Mouse (Mus musculus) forebrain, embryonic 15.5 days (tissue): ENCODE results near the gene Plcl1. TPM values are rescaled to one million over a fixed set of nuclear protein-coding genes. Genes with fewer than 3 reads are reported as not detected.

ENCODE experiments used
- ATAC-seq: fragments of 200-750 bp; cut with Nextera tagmentation; replicated peaks from 2 replicates; pipeline ENCODE4 v1.8.0; 2017; ENCODE audit warnings: mild to moderate bottlenecking, moderate TSS enrichment, moderate library complexity
- H3K27ac ChIP-seq: fragments of 300-500 bp; sonication (generic); replicated peaks from 2 replicates; pipeline ENCODE4 v1.5.1; 2015; ENCODE audit warnings: mild to moderate bottlenecking, inconsistent platforms
- H3K27me3 ChIP-seq: fragments of 300-500 bp; sonication (generic); 2 replicates; pipeline ENCODE4 v1.6.1; 2015; ENCODE audit warnings: inconsistent platforms
- H3K36me3 ChIP-seq: fragments of 300-500 bp; sonication (generic); 2 replicates; pipeline ENCODE4 v1.6.1; 2015; ENCODE audit warnings: mild to moderate bottlenecking, inconsistent platforms
- H3K4me1 ChIP-seq: fragments of 300-500 bp; sonication (generic); 2 replicates; pipeline ENCODE4 v1.6.1; 2015; ENCODE audit warnings: inconsistent platforms
- H3K4me2 ChIP-seq: fragments of 300-500 bp; sonication (generic); replicated peaks from 2 replicates; pipeline ENCODE4 v1.6.1; 2015; ENCODE audit warnings: mild to moderate bottlenecking, inconsistent platforms
- H3K4me3 ChIP-seq: fragments of 300-500 bp; sonication (generic); 2 replicates; pipeline ENCODE4 v1.5.1; 2015; ENCODE audit warnings: mild to moderate bottlenecking, inconsistent platforms
- H3K9ac ChIP-seq: fragments of 300-500 bp; sonication (generic); replicated peaks from 2 replicates; pipeline ENCODE4 v1.6.1; 2015; ENCODE audit warnings: mild to moderate bottlenecking, inconsistent platforms
- H3K9me3 ChIP-seq: fragments of 300-500 bp; sonication (generic); 2 replicates; pipeline ENCODE4 v1.6.1; 2016; ENCODE audit warnings: inconsistent platforms
- WGBS: fragments of 180-500 bp; shearing (Covaris S2); methylation state at CpG from one replicate; pipeline ENCODE4 v1.1.7; 2015; ENCODE audit warnings: mixed read lengths; 5-methylcytosine and 5-hydroxymethylcytosine counted together
- polyA plus RNA-seq: library from polyadenylated mRNA; unstranded; fragments of >200 nt; fragmentation: Nextera tagmentation; extraction: Ambion mirVana; gene quantifications from 2 replicates; pipeline ENCODE4 v1.2.1, GENCODE M21; 2015

Gene Plcl1
- polyA plus RNA-seq, 1 experiment from 2014 or later, result 5.8 TPM

DNA sequence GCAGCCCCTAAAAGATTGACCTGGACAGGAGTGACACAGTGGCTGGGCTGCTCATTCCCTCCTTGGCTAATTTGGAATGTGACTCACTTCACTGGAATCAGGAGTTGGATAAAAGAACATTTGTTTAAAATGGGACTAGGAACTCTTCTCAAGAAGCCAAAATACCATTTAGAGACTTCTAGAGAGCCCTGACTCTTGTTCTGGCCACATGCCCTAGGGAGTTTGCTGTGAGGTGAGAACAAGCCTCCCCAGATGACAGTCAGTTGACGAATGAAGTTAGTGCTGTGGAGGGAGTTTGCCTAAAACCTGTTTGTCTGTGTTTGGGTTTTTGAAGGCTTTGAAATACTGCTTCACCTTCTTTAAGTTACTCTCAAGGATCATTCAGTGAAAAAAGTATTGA lies 128.1 kb downstream of the Plcl1 start:
- ATAC-seq, result no peak
- WGBS, result 83% methylated on average over 1 of the region's 1 CpGs

DNA sequence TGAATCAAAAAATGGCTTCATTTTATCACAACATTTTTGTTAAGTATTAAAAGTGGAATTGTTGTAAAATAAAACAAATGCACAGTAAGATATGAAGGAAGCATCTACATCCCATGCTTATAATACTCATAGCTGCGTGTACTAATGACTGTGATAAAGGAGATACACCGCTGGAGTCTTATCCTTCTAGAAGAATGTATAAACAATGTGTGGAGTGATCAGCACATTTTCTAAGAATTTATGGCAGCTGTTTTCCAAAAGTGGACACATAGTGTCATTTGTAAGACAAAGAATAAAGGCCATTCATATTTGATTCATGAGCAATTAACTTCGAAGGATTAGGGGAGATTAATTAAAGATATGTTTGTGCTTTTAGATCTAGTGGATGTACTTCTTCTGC lies 148.7 kb downstream of the Plcl1 start:
- H3K36me3 ChIP-seq, result no peaks in the 10 kb centered on the region
- no peaks in the 10 kb centered on the region for H3K27me3 ChIP-seq
- H3K9me3 ChIP-seq, result no peaks in the 10 kb centered on the region
- WGBS, result 79% methylated on average over 3 of the region's 3 CpGs
- no peak for ATAC-seq
- no peak overlapping the region for H3K4me2 ChIP-seq
- no peak overlapping the region for H3K4me3 ChIP-seq
- 0 out of 2 replicates have a peak, but pooled peaks cover 5% of the 10 kb centered on the region for H3K4me1 ChIP-seq
- H3K9ac ChIP-seq, result no peak overlapping the region
- H3K27ac ChIP-seq, result no peak overlapping the region

More for the DNA sequence above, 128.1 kb downstream of the Plcl1 start:
- no peak overlapping the region for H3K4me3 ChIP-seq
- H3K4me1 ChIP-seq, result peaks cover 7% of the 10 kb centered on the region
- no peak overlapping the region for H3K27ac ChIP-seq
- H3K9me3 ChIP-seq, result no peaks in the 10 kb centered on the region
- H3K4me2 ChIP-seq, result no peak overlapping the region
- no peaks in the 10 kb centered on the region for H3K36me3 ChIP-seq
- H3K27me3 ChIP-seq, result no peaks in the 10 kb centered on the region
- no peak overlapping the region for H3K9ac ChIP-seq

GRCm38 (mm10) chr1:55557960-55558359 lies 152.2 kb downstream of the Plcl1 start:
- H3K9me3 ChIP-seq, result no peaks in the 10 kb centered on the region
- H3K36me3 ChIP-seq, result no peaks in the 10 kb centered on the region
- no peaks in the 10 kb centered on the region for H3K27me3 ChIP-seq
- H3K4me3 ChIP-seq, result no peak overlapping the region
- no peak overlapping the region for H3K4me2 ChIP-seq
- no peak for ATAC-seq
- no peak overlapping the region for H3K27ac ChIP-seq
- 0 out of 2 replicates have a peak, but pooled peaks cover 10% of the 10 kb centered on the region for H3K4me1 ChIP-seq
- 84% methylated on average over 7 of the region's 7 CpGs for WGBS
- H3K9ac ChIP-seq, result no peak overlapping the region

- H3K9ac ChIP-seq, result no peak overlapping the region
- no peaks in the 10 kb centered on the region for H3K27me3 ChIP-seq
- H3K4me2 ChIP-seq, result no peak overlapping the region
- WGBS, result 84% methylated on average over 1 of the region's 1 CpGs
- no peaks in the 10 kb centered on the region for H3K9me3 ChIP-seq
- H3K36me3 ChIP-seq, result no peaks in the 10 kb centered on the region
- H3K27ac ChIP-seq, result no peak overlapping the region
- H3K4me3 ChIP-seq, result no peak overlapping the region
- 0 out of 2 replicates have a peak, but pooled peaks cover 10% of the 10 kb centered on the region for H3K4me1 ChIP-seq
- ATAC-seq, result no peak
Measured at GRCm38 (mm10) chr1:55558409-55558808, 152.7 kb downstream of the Plcl1 start.

DNA sequence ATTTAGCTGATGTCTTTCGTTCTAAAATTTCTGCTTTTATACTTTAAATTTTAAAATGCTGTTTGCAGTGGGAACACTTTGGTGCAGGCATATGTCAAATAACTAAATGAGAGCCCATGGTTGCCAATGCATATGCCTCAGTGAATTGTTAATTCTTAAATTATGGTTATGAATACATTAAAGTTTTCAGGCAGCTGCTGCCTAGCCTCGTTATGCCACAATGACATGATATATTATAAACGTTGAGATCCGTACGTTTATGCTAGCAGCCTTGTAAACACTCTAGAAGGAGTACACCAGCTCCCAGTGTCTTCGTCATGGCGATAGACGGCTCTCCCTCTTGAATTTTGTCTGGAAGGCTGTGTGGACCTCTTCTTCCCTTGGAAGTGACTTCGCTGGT lies 154.3 kb downstream of the Plcl1 start:
- peak; percentile 71 for ATAC-seq

GRCm38 (mm10) chr1:55565933-55566332 lies 160.2 kb downstream of the Plcl1 start:
- Histone ChIP-seq H3K4me3 (no peak overlapping the region), H3K4me1 (no peaks in the 10 kb centered on the region), H3K27me3 (no peaks in the 10 kb centered on the region), H3K27ac (no peak overlapping the region), H3K4me2 (no peak overlapping the region), H3K36me3 (no peaks in the 10 kb centered on the region), H3K9ac (no peak overlapping the region), H3K9me3 (no peaks in the 10 kb centered on the region)
- ATAC-seq, result no peak
- WGBS, result 76% methylated on average over 6 of the region's 6 CpGs

More for the DNA sequence above, 154.3 kb downstream of the Plcl1 start:
- Histone ChIP-seq H3K4me3 (no peak overlapping the region), H3K9me3 (no peaks in the 10 kb centered on the region), H3K36me3 (no peaks in the 10 kb centered on the region), H3K9ac (no peak overlapping the region), H3K27ac (no peak overlapping the region), H3K27me3 (no peaks in the 10 kb centered on the region), H3K4me2 (no peak overlapping the region), H3K4me1 (0 out of 2 replicates have a peak, but pooled peaks cover 8% of the 10 kb centered on the region)
- whole genome bisulfite sequencing, result 63% methylated on average over 9 of the region's 9 CpGs

- Histone ChIP-seq H3K4me2 (no peak overlapping the region), H3K27ac (no peak overlapping the region), H3K27me3 (no peaks in the 10 kb centered on the region), H3K9me3 (no peaks in the 10 kb centered on the region), H3K4me1 (no peaks in the 10 kb centered on the region), H3K9ac (no peak overlapping the region), H3K36me3 (no peaks in the 10 kb centered on the region), H3K4me3 (no peak overlapping the region)
- 67% methylated on average over 5 of the region's 5 CpGs for WGBS
- no peak for ATAC-seq
Measured at GRCm38 (mm10) chr1:55567801-55568360, 162.2 kb downstream of the Plcl1 start.

DNA sequence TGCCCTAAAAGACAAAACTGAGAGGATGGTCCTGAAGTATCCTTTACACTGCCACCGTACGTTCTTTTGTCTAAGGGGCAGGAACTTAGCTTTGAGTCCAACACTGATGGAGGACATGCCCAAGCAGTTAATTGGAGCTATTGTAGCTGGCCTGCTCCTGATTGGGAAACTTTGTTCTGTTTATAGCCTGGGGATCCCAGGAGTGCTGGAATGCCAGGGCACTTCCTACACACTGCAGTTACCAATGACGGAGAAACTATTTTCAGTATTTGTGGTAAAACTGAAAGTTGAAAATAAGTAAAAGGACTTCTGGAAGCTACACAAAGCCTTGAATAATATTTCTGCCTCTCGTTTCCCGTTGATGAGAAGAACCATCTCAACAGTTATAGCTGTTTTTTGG lies 164.5 kb downstream of the Plcl1 start:
- Histone ChIP-seq H3K27me3 (no peaks in the 10 kb centered on the region), H3K27ac (no peak overlapping the region), H3K4me1 (no peaks in the 10 kb centered on the region), H3K36me3 (no peaks in the 10 kb centered on the region), H3K4me3 (no peak overlapping the region), H3K4me2 (no peak overlapping the region), H3K9ac (no peak overlapping the region), H3K9me3 (no peaks in the 10 kb centered on the region)
- no peak for ATAC-seq
- 65% methylated on average over 5 of the region's 5 CpGs for WGBS

- no peaks in the 10 kb centered on the region for H3K27me3 ChIP-seq
- H3K9me3 ChIP-seq, result no peaks in the 10 kb centered on the region
- no peaks in the 10 kb centered on the region for H3K4me1 ChIP-seq
- no peaks in the 10 kb centered on the region for H3K36me3 ChIP-seq
- H3K4me2 ChIP-seq, result no peak overlapping the region
- H3K9ac ChIP-seq, result no peak overlapping the region
- no peak overlapping the region for H3K4me3 ChIP-seq
- no peak for ATAC-seq
- 83% methylated on average over 4 of the region's 4 CpGs for WGBS
- no peak overlapping the region for H3K27ac ChIP-seq
Measured at GRCm38 (mm10) chr1:55571399-55571798, 165.7 kb downstream of the Plcl1 start.

GRCm38 (mm10) chr1:55572202-55572601 lies 166.5 kb downstream of the Plcl1 start:
- Histone ChIP-seq H3K9ac (no peak overlapping the region), H3K4me3 (no peak overlapping the region), H3K4me1 (no peaks in the 10 kb centered on the region), H3K36me3 (no peaks in the 10 kb centered on the region), H3K27me3 (no peaks in the 10 kb centered on the region), H3K9me3 (no peaks in the 10 kb centered on the region), H3K4me2 (no peak overlapping the region), H3K27ac (no peak overlapping the region)
- ATAC-seq, result no peak

DNA sequence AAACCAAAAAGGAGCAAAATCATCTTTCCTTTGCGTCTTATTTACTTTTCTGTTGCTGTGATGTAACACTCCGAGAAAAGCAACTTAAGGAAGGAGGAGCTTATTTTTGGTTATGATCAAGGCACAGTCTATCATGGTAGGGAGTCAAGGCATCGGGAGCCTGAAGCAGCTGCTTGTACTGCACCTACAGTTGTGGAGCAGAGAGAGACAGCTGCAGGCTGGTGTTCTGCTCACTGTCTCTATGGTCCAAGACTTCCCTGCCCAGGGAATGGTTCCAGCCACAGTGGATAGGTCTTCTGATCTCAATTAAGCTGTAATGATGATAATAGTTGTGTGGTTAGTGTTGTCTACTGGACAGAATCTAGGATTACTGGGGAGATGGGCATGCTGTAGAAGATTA lies 166.9 kb downstream of the Plcl1 start:
- ATAC-seq, result no peak
- WGBS, result 93% methylated on average over 3 of the region's 3 CpGs

DNA sequence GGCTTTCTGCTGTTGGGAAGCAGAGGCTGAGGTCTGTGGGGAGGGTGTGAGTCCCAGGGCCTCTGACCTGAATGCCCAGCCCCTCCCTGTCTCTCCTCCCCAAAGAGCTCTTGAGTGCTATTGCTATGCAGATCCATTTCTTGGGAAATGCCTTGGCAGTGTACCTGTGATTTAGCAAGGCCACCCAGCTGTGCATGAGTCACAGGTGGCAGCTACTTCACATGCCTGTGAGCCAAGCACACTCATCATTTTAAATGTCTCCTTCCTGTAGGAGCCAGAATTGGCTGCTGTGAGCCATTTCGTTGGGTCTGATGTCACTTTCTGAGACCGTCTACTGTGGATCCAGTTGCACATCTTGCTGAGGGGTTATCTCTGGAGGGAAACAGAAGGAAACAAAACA lies 170.2 kb downstream of the Plcl1 start:
- no peak for ATAC-seq
- H3K27ac ChIP-seq, result no peak overlapping the region
- H3K27me3 ChIP-seq, result no peaks in the 10 kb centered on the region
- no peak overlapping the region for H3K4me3 ChIP-seq
- no peak overlapping the region for H3K9ac ChIP-seq
- 64% methylated on average over 2 of the region's 2 CpGs for WGBS
- no peaks in the 10 kb centered on the region for H3K9me3 ChIP-seq
- H3K4me2 ChIP-seq, result no peak overlapping the region
- H3K4me1 ChIP-seq, result no peaks in the 10 kb centered on the region
- H3K36me3 ChIP-seq, result no peaks in the 10 kb centered on the region

More for the DNA sequence above, 166.9 kb downstream of the Plcl1 start:
- Histone ChIP-seq H3K36me3 (no peaks in the 10 kb centered on the region), H3K9me3 (no peaks in the 10 kb centered on the region), H3K27ac (no peak overlapping the region), H3K9ac (no peak overlapping the region), H3K4me1 (no peaks in the 10 kb centered on the region), H3K4me2 (no peak overlapping the region), H3K4me3 (no peak overlapping the region), H3K27me3 (no peaks in the 10 kb centered on the region)

- Histone ChIP-seq H3K9me3 (no peaks in the 10 kb centered on the region), H3K27me3 (no peaks in the 10 kb centered on the region), H3K4me2 (no peak overlapping the region), H3K4me1 (0 out of 2 replicates have a peak, but pooled peaks cover 3% of the 10 kb centered on the region), H3K27ac (no peak overlapping the region), H3K4me3 (no peak overlapping the region), H3K9ac (no peak overlapping the region), H3K36me3 (no peaks in the 10 kb centered on the region)
- no peak for ATAC-seq
- WGBS, result 49% methylated on average over 2 of the region's 2 CpGs
Measured at GRCm38 (mm10) chr1:55581752-55582151, 176.0 kb downstream of the Plcl1 start.
